ENCODE assay signal across 9 mouse cellular contexts in genomic region chr10:80756509-80756908, GRCm38 (mm10). TPM values are rescaled to one million over a fixed set of nuclear protein-coding genes. Genes with fewer than 3 reads are reported as not detected.
A peak's percentile ranks its signal among the peaks of the same experiment; 100 is the strongest.
DNase-seq lines count a peak whose midpoint lies in the region; ATAC-seq and TF ChIP-seq lines count a peak whose summit lies in the region.
"Had no signal": no experiment of that assay in that cellular context is flagged by ENCODE, and none has a peak within 500 bp of the region (broad histone marks: within the 10 kb centered on the region; RNA-seq: fewer than 3 reads in every experiment).

No protein-coding gene starts in this region.

- no peak for ATAC-seq in heart, postnatal 0 days (ENCODE audit: insufficient read depth, low read depth)
- ATAC-seq in hindbrain, embryonic 12.5 days (ENCODE audit: low FRiP score), result no peak
- no peak for ATAC-seq in midbrain, embryonic 11.5 days (ENCODE audit: low FRiP score)
- ATAC-seq: Patski had no signal

- peak overlapping the region; percentile 97 for H3K9ac ChIP-seq in heart, postnatal 0 days (replicated peaks; ENCODE audit: low read depth, low read length)
- H3K9ac ChIP-seq in hindbrain, embryonic 12.5 days, result peak overlapping the region; percentile 99
- H3K9ac ChIP-seq in midbrain, embryonic 11.5 days (ENCODE audit: low read length), result peak overlapping the region; percentile 98; the same call in 1 of the 2 replicates

- TF ChIP-seq EP300 in heart, postnatal 0 days (IDR thresholded peaks at IDR 0.05; ENCODE audit: low read depth), result no peak

- no peak for TF ChIP-seq POLR2A in bone marrow, adult 2 months (IDR thresholded peaks at IDR 0.05; ENCODE audit: borderline replicate concordance, control insufficient read depth, low read depth, low read length)

- TF ChIP-seq CTCF in heart, postnatal 0 days (IDR thresholded peaks at IDR 0.05; ENCODE audit: low read depth), result no peak
- no peak for TF ChIP-seq CTCF in bone marrow, adult 2 months (IDR thresholded peaks at IDR 0.05; ENCODE audit: control insufficient read depth, insufficient read depth, low read length)

- no peaks in the 10 kb centered on the region for H3K9me3 ChIP-seq in heart, postnatal 0 days (replicated peaks; ENCODE audit: control insufficient read depth, low read length)
- no peaks in the 10 kb centered on the region for H3K9me3 ChIP-seq in hindbrain, embryonic 12.5 days (replicated peaks)
- H3K9me3 ChIP-seq in midbrain, embryonic 11.5 days (ENCODE audit: control insufficient read depth, low read length), result no peaks in the 10 kb centered on the region

- no peaks in the 10 kb centered on the region for H3K36me3 ChIP-seq in heart, postnatal 0 days (replicated peaks; ENCODE audit: control insufficient read depth, insufficient read depth, low read length)
- H3K36me3 ChIP-seq in hindbrain, embryonic 12.5 days, result no peaks in the 10 kb centered on the region
- no peaks in the 10 kb centered on the region for H3K36me3 ChIP-seq in midbrain, embryonic 11.5 days (ENCODE audit: control insufficient read depth, insufficient read depth, low read length)

- H3K4me3 ChIP-seq in heart, postnatal 0 days (ENCODE audit: low read depth, low read length), result peak overlapping the region; percentile 96
- peak overlapping the region; percentile 90 for H3K4me3 ChIP-seq in bone marrow, adult 2 months (replicated peaks; ENCODE audit: control insufficient read depth, low read depth, low read length)
- peak overlapping the region; percentile 97 for H3K4me3 ChIP-seq in hindbrain, embryonic 12.5 days
- peak overlapping the region; percentile 99 for H3K4me3 ChIP-seq in midbrain, embryonic 11.5 days (ENCODE audit: low read depth, low read length)

- DNase-seq in heart, postnatal 0 days (ENCODE audit: low spot score), result no peak
- DNase-seq in heart, postnatal 10 days, result no peak
- peak; percentile 75 for DNase-seq in midbrain, embryonic 11.5 days (ENCODE audit: low spot score, missing footprints)
- no peak for DNase-seq in right cerebral cortex, postnatal 4 days
- DNase-seq in spleen, postnatal 10 days (ENCODE audit: low spot score in 2 of 2), result no peak
- DNase-seq in layer of hippocampus, postnatal 10 days (ENCODE audit: low spot score in 2 of 2), result no peak

- intact Hi-C loops in heart, postnatal 10 days (cut with DNase I), result no loop called here

- H3K4me2 ChIP-seq in heart, postnatal 0 days (ENCODE audit: low read depth, low read length), result peak overlapping the region; percentile 93
- H3K4me2 ChIP-seq in hindbrain, embryonic 12.5 days (replicated peaks), result peak overlapping the region; percentile 99
- peak overlapping the region; percentile 90 for H3K4me2 ChIP-seq in midbrain, embryonic 11.5 days

- H3K27ac ChIP-seq in heart, postnatal 0 days (ENCODE audit: low read depth), result peak overlapping the region; percentile 87
- H3K27ac ChIP-seq in bone marrow, adult 2 months (ENCODE audit: control insufficient read depth, insufficient read depth, low read depth, low read length, poor library complexity), result no peak overlapping the region
- no peak overlapping the region for H3K27ac ChIP-seq in hindbrain, embryonic 12.5 days
- H3K27ac ChIP-seq in midbrain, embryonic 11.5 days (ENCODE audit: low read depth, low read length), result no peak overlapping the region

- H3K27me3 ChIP-seq in heart, postnatal 0 days (ENCODE audit: control insufficient read depth, insufficient read depth, low read length), result no peaks in the 10 kb centered on the region
- no peaks in the 10 kb centered on the region; the same call in 1 of the 2 replicates for H3K27me3 ChIP-seq in hindbrain, embryonic 12.5 days
- no peaks in the 10 kb centered on the region for H3K27me3 ChIP-seq in midbrain, embryonic 11.5 days (ENCODE audit: control insufficient read depth, insufficient read depth, low read length)
- H3K27me3 ChIP-seq: Patski had no signal

- peaks cover 61% of the 10 kb centered on the region for H3K4me1 ChIP-seq in heart, postnatal 0 days (ENCODE audit: control insufficient read depth, insufficient read depth)
- H3K4me1 ChIP-seq in bone marrow, adult 2 months (ENCODE audit: control insufficient read depth, insufficient read depth, low read length), result peaks cover 9% of the 10 kb centered on the region
- H3K4me1 ChIP-seq in hindbrain, embryonic 12.5 days, result peaks cover 47% of the 10 kb centered on the region
- H3K4me1 ChIP-seq in midbrain, embryonic 11.5 days (ENCODE audit: control insufficient read depth, insufficient read depth, low read length), result peaks cover 29% of the 10 kb centered on the region

- 23% methylated on average over 2 of the region's 2 CpGs for WGBS in heart, postnatal 0 days
- 58% methylated on average over 2 of the region's 2 CpGs for WGBS in bone marrow, adult 2 months
- WGBS in hindbrain, embryonic 12.5 days, result 61% methylated on average over 2 of the region's 2 CpGs
- WGBS in midbrain, embryonic 11.5 days, result 73% methylated on average over 2 of the region's 2 CpGs

RNA-seq across cellular contexts. Expression of gene Dot1l, which starts 1.5 kb away (rescaled TPM):
- total RNA-seq in heart, postnatal 0 days (2014; rRNA removed; ENCODE audit: low replicate concordance), result 19.4 and 32.8 TPM in 2 replicates
- polyA plus RNA-seq in heart, postnatal 0 days (2015; fragmentation: Nextera tagmentation; extraction: Ambion mirVana), result 13.1 and 14.0 TPM in 2 replicates
- 10 to 100 TPM; 66.3 to 67.6 TPM for total RNA-seq in heart, postnatal 10 days (2021)
- 30.8 and 55.1 TPM in 2 replicates for polyA plus RNA-seq in bone marrow, adult 2 months (2011; ENCODE audit: insufficient read depth, insufficient read length, low replicate concordance, missing spikeins)
- polyA plus RNA-seq in hindbrain, embryonic 12.5 days (2016; fragmentation: Nextera tagmentation; extraction: Ambion mirVana), result 25.9 and 27.4 TPM in 2 replicates
- 15.4 and 18.8 TPM in 2 replicates for polyA plus RNA-seq in midbrain, embryonic 11.5 days (2014; fragmentation: Nextera tagmentation; extraction: Ambion mirVana)
- 10 to 100 TPM; 61.0 to 67.4 TPM for total RNA-seq in layer of hippocampus, postnatal 10 days (2021)

RNA-seq across cellular contexts. Expression of gene Ap3d1, which starts 14.4 kb away (rescaled TPM):
- total RNA-seq in heart, postnatal 0 days (2014; rRNA removed; ENCODE audit: low replicate concordance), result 72.7 and 77.9 TPM in 2 replicates
- polyA plus RNA-seq in heart, postnatal 0 days (2015; fragmentation: Nextera tagmentation; extraction: Ambion mirVana), result 31.6 and 34.3 TPM in 2 replicates
- total RNA-seq in heart, postnatal 10 days (2021), result 10 to 100 TPM; 47.6 to 52.5 TPM
- polyA plus RNA-seq in bone marrow, adult 2 months (2011; ENCODE audit: insufficient read depth, insufficient read length, low replicate concordance, missing spikeins), result 35.9 and 68.0 TPM in 2 replicates
- 101 TPM in 2 replicates for polyA plus RNA-seq in hindbrain, embryonic 12.5 days (2016; fragmentation: Nextera tagmentation; extraction: Ambion mirVana)
- polyA plus RNA-seq in midbrain, embryonic 11.5 days (2014; fragmentation: Nextera tagmentation; extraction: Ambion mirVana), result 63.2 and 68.4 TPM in 2 replicates
- total RNA-seq in layer of hippocampus, postnatal 10 days (2021), result 100 to 1,000 TPM; 135 to 139 TPM

RNA-seq across cellular contexts. Expression of gene Sf3a2, which starts 41.5 kb away (rescaled TPM):
- 8.8 and 12.7 TPM in 2 replicates for total RNA-seq in heart, postnatal 0 days (2014; rRNA removed; ENCODE audit: low replicate concordance)
- polyA plus RNA-seq in heart, postnatal 0 days (2015; fragmentation: Nextera tagmentation; extraction: Ambion mirVana), result 25.2 and 26.0 TPM in 2 replicates
- 10 to 100 TPM; 36.8 to 41.4 TPM for total RNA-seq in heart, postnatal 10 days (2021)
- polyA plus RNA-seq in bone marrow, adult 2 months (2011; ENCODE audit: insufficient read depth, insufficient read length, low replicate concordance, missing spikeins), result 26.5 and 34.5 TPM in 2 replicates
- 65.3 and 71.8 TPM in 2 replicates for polyA plus RNA-seq in hindbrain, embryonic 12.5 days (2016; fragmentation: Nextera tagmentation; extraction: Ambion mirVana)
- polyA plus RNA-seq in midbrain, embryonic 11.5 days (2014; fragmentation: Nextera tagmentation; extraction: Ambion mirVana), result 92.2 and 104 TPM in 2 replicates
- total RNA-seq in layer of hippocampus, postnatal 10 days (2021), result 10 to 100 TPM; 42.9 to 45.3 TPM

RNA-seq across cellular contexts. Expression of gene Plekhj1, which starts 41.9 kb away (rescaled TPM):
- total RNA-seq in heart, postnatal 0 days (2014; rRNA removed; ENCODE audit: low replicate concordance), result 29.3 and 50.6 TPM in 2 replicates
- 41.8 and 44.4 TPM in 2 replicates for polyA plus RNA-seq in heart, postnatal 0 days (2015; fragmentation: Nextera tagmentation; extraction: Ambion mirVana)
- 10 to 100 TPM; 32.6 to 32.9 TPM for total RNA-seq in heart, postnatal 10 days (2021)
- 123 and 186 TPM in 2 replicates for polyA plus RNA-seq in bone marrow, adult 2 months (2011; ENCODE audit: insufficient read depth, insufficient read length, low replicate concordance, missing spikeins)
- 139 TPM in 2 replicates for polyA plus RNA-seq in hindbrain, embryonic 12.5 days (2016; fragmentation: Nextera tagmentation; extraction: Ambion mirVana)
- 138 and 151 TPM in 2 replicates for polyA plus RNA-seq in midbrain, embryonic 11.5 days (2014; fragmentation: Nextera tagmentation; extraction: Ambion mirVana)
- total RNA-seq in layer of hippocampus, postnatal 10 days (2021), result 10 to 100 TPM; 61.9 to 72.8 TPM

RNA-seq across cellular contexts. Expression of gene Amh, which starts 48.5 kb away (rescaled TPM):
- 4.0 TPM in 1 of 2 replicates, not detected in the other for total RNA-seq in heart, postnatal 0 days (2014; rRNA removed; ENCODE audit: low replicate concordance)
- polyA plus RNA-seq in heart, postnatal 0 days (2015; fragmentation: Nextera tagmentation; extraction: Ambion mirVana), result 0.18 and 0.22 TPM in 2 replicates
- total RNA-seq in heart, postnatal 10 days (2021), result under 1 TPM; 0.41 to 0.45 TPM
- 3.0 TPM in 1 of 2 replicates, not detected in the other for polyA plus RNA-seq in bone marrow, adult 2 months (2011; ENCODE audit: insufficient read depth, insufficient read length, low replicate concordance, missing spikeins)
- polyA plus RNA-seq in hindbrain, embryonic 12.5 days (2016; fragmentation: Nextera tagmentation; extraction: Ambion mirVana), result not detected in 2 replicates
- not detected in 2 replicates for polyA plus RNA-seq in midbrain, embryonic 11.5 days (2014; fragmentation: Nextera tagmentation; extraction: Ambion mirVana)
- total RNA-seq in layer of hippocampus, postnatal 10 days (2021), result 1 to 10 TPM; 2.1 to 2.5 TPM
